Comparison of ENCODE assay signal across 8 mouse cellular contexts in genomic region chr16:55838129-55838509, GRCm38 (mm10). TPM values are rescaled to one million over a fixed set of nuclear protein-coding genes. Genes with fewer than 3 reads are reported as not detected.
DNase-seq lines count a peak whose midpoint lies in the region; ATAC-seq and TF ChIP-seq lines count a peak whose summit lies in the region.

No protein-coding gene starts in this region.

- WGBS in heart, postnatal 0 days = 10% methylated on average over 3 of the region's 3 CpGs
- 1% methylated on average over 3 of the region's 3 CpGs for WGBS in bone marrow, adult 2 months
- 19% methylated on average over 3 of the region's 3 CpGs for WGBS in hindbrain, embryonic 10.5 days
- 14% methylated on average over 3 of the region's 3 CpGs for WGBS in midbrain, embryonic 10.5 days

- no peak for TF ChIP-seq POLR2A in bone marrow, adult 2 months (IDR thresholded peaks at IDR 0.05; ENCODE audit: borderline replicate concordance, control insufficient read depth, low read depth, low read length)

- H3K9me3 ChIP-seq in heart, postnatal 0 days (replicated peaks; ENCODE audit: control insufficient read depth, low read length) = no peaks in the 10 kb centered on the region
- H3K9me3 ChIP-seq in hindbrain, embryonic 10.5 days = no peaks in the 10 kb centered on the region
- H3K9me3 ChIP-seq in midbrain, embryonic 10.5 days (replicated peaks) = no peaks in the 10 kb centered on the region

- 0 out of 2 replicates have a peak, but pooled peaks cover 4% of the 10 kb centered on the region for H3K36me3 ChIP-seq in heart, postnatal 0 days (replicated peaks; ENCODE audit: control insufficient read depth, insufficient read depth, low read length)
- H3K36me3 ChIP-seq in hindbrain, embryonic 10.5 days = peaks cover 22% of the 10 kb centered on the region
- H3K36me3 ChIP-seq in midbrain, embryonic 10.5 days = peaks cover 14% of the 10 kb centered on the region

- no peak for TF ChIP-seq EP300 in heart, postnatal 0 days (IDR thresholded peaks at IDR 0.05; ENCODE audit: low read depth)

- no peak for TF ChIP-seq CTCF in heart, postnatal 0 days (IDR thresholded peaks at IDR 0.05; ENCODE audit: low read depth)
- no peak for TF ChIP-seq CTCF in bone marrow, adult 2 months (IDR thresholded peaks at IDR 0.05; ENCODE audit: control insufficient read depth, insufficient read depth, low read length)

- peak overlapping the region; percentile 79 for H3K27ac ChIP-seq in heart, postnatal 0 days (ENCODE audit: low read depth)
- H3K27ac ChIP-seq in bone marrow, adult 2 months (ENCODE audit: control insufficient read depth, insufficient read depth, low read depth, low read length, poor library complexity) = no peak overlapping the region
- H3K27ac ChIP-seq in hindbrain, embryonic 10.5 days = peak overlapping the region; percentile 98
- peak overlapping the region; percentile 98 for H3K27ac ChIP-seq in midbrain, embryonic 10.5 days (replicated peaks)

- no peak for ATAC-seq in heart, postnatal 0 days (ENCODE audit: insufficient read depth, low read depth)
- no peak for ATAC-seq in inflammation-experienced regulatory T-cells, adult 6 months

- H3K4me1 ChIP-seq in heart, postnatal 0 days (ENCODE audit: control insufficient read depth, insufficient read depth) = 0 out of 2 replicates have a peak, but pooled peaks cover 8% of the 10 kb centered on the region
- H3K4me1 ChIP-seq in bone marrow, adult 2 months (ENCODE audit: control insufficient read depth, insufficient read depth, low read length) = no peaks in the 10 kb centered on the region; the same call in 1 of the 2 replicates
- peaks cover 14% of the 10 kb centered on the region for H3K4me1 ChIP-seq in hindbrain, embryonic 10.5 days (replicated peaks)
- peaks cover 30% of the 10 kb centered on the region for H3K4me1 ChIP-seq in midbrain, embryonic 10.5 days

- H3K9ac ChIP-seq in heart, postnatal 0 days (replicated peaks; ENCODE audit: low read depth, low read length) = peak overlapping the region; percentile 55

- no peak for DNase-seq in heart, postnatal 0 days (ENCODE audit: low spot score)
- no peak for DNase-seq in heart, adult 9 months (ENCODE audit: low spot score in 2 of 2)
- no peak for DNase-seq in hindbrain, embryonic 10.5 days (ENCODE audit: low spot score)
- DNase-seq in midbrain, embryonic 10.5 days (ENCODE audit: low spot score) = no peak
- no peak for DNase-seq in right cerebral cortex, postnatal 25 days
- DNase-seq in urinary bladder, adult 2 months (ENCODE audit: low spot score) = no peak

- H3K4me3 ChIP-seq in heart, postnatal 0 days (ENCODE audit: low read depth, low read length) = peak overlapping the region; percentile 54
- H3K4me3 ChIP-seq in bone marrow, adult 2 months (replicated peaks; ENCODE audit: control insufficient read depth, low read depth, low read length) = peak overlapping the region; percentile 94
- peak overlapping the region; percentile 72 for H3K4me3 ChIP-seq in hindbrain, embryonic 10.5 days
- H3K4me3 ChIP-seq in midbrain, embryonic 10.5 days = peak overlapping the region; percentile 58

- H3K27me3 ChIP-seq in heart, postnatal 0 days (ENCODE audit: control insufficient read depth, insufficient read depth, low read length) = no peaks in the 10 kb centered on the region
- H3K27me3 ChIP-seq in hindbrain, embryonic 10.5 days (ENCODE audit: insufficient read depth, poor library complexity, severe bottlenecking) = no peaks in the 10 kb centered on the region
- H3K27me3 ChIP-seq in midbrain, embryonic 10.5 days (ENCODE audit: low read depth, poor library complexity, severe bottlenecking) = no peaks in the 10 kb centered on the region

- peak overlapping the region; percentile 77 for H3K4me2 ChIP-seq in heart, postnatal 0 days (ENCODE audit: low read depth, low read length)

RNA-seq across cellular contexts. Expression of gene Nfkbiz, which starts 0.6 kb away (rescaled TPM):
- 5.3 and 6.8 TPM in 2 replicates for total RNA-seq in heart, postnatal 0 days (2014; rRNA removed; ENCODE audit: low replicate concordance)
- 1.7 and 1.9 TPM in 2 replicates for polyA plus RNA-seq in heart, postnatal 0 days (2015; fragmentation: Nextera tagmentation; extraction: Ambion mirVana)
- 3.9 and 8.6 TPM in 2 replicates for polyA plus RNA-seq in bone marrow, adult 2 months (2011; ENCODE audit: insufficient read depth, insufficient read length, low replicate concordance, missing spikeins)
- 1.1 and 1.4 TPM in 2 replicates for polyA plus RNA-seq in hindbrain, embryonic 10.5 days (2016; fragmentation: Nextera tagmentation; extraction: Ambion mirVana)
- 1.1 and 1.2 TPM in 2 replicates for polyA plus RNA-seq in midbrain, embryonic 10.5 days (2016; fragmentation: Nextera tagmentation; extraction: Ambion mirVana)
- polyA plus RNA-seq in inflammation-experienced regulatory T-cells, adult 6 months (2017; shearing (Covaris generic)) = 10 to 100 TPM; 24.7 to 39.2 (median 36.9) TPM
- 10.3 and 10.8 TPM in 2 replicates for polyA plus RNA-seq in urinary bladder, adult 2 months (2012; rRNA removed)

RNA-seq across cellular contexts. Expression of gene Nxpe3, which starts 57.0 kb away (rescaled TPM):
- total RNA-seq in heart, postnatal 0 days (2014; rRNA removed; ENCODE audit: low replicate concordance) = 0.08 TPM in 1 of 2 replicates, not detected in the other
- 0.20 and 0.21 TPM in 2 replicates for polyA plus RNA-seq in heart, postnatal 0 days (2015; fragmentation: Nextera tagmentation; extraction: Ambion mirVana)
- 2.1 and 3.2 TPM in 2 replicates for polyA plus RNA-seq in bone marrow, adult 2 months (2011; ENCODE audit: insufficient read depth, insufficient read length, low replicate concordance, missing spikeins)
- polyA plus RNA-seq in hindbrain, embryonic 10.5 days (2016; fragmentation: Nextera tagmentation; extraction: Ambion mirVana) = 0.77 TPM in 2 replicates
- 0.95 and 1.1 TPM in 2 replicates for polyA plus RNA-seq in midbrain, embryonic 10.5 days (2016; fragmentation: Nextera tagmentation; extraction: Ambion mirVana)
- polyA plus RNA-seq in inflammation-experienced regulatory T-cells, adult 6 months (2017; shearing (Covaris generic)) = 10 to 100 TPM; 13.7 to 36.9 (median 22.6) TPM
- polyA plus RNA-seq in urinary bladder, adult 2 months (2012; rRNA removed) = 3.9 and 4.4 TPM in 2 replicates
